Mouse (Mus musculus) forebrain, embryonic 13.5 days (tissue): ENCODE data around the gene E130208F15Rik. TPM values are rescaled to one million over a fixed set of nuclear protein-coding genes. Genes with fewer than 3 reads are reported as not detected.
A peak's percentile ranks its signal among the peaks of the same experiment; 100 is the strongest.

ENCODE experiments used
- ATAC-seq: fragments of 200-750 bp; cut with Nextera tagmentation; 2 replicates; pipeline ENCODE4 v1.8.0; 2017
- H3K27ac ChIP-seq: fragments of 300-500 bp; sonication (generic); 2 replicates; pipeline ENCODE4 v1.5.1; 2015; ENCODE audit warnings: inconsistent platforms, mild to moderate bottlenecking, moderate library complexity
- H3K27me3 ChIP-seq: fragments of 300-500 bp; sonication (generic); 2 replicates; pipeline ENCODE4 v1.6.1; 2015; ENCODE audit warnings: mild to moderate bottlenecking, inconsistent platforms
- H3K36me3 ChIP-seq: fragments of 300-500 bp; sonication (generic); 2 replicates; pipeline ENCODE4 v1.6.1; 2015; ENCODE audit warnings: mild to moderate bottlenecking, inconsistent platforms; ENCODE audit not compliant: poor library complexity, severe bottlenecking
- H3K4me1 ChIP-seq: fragments of 300-500 bp; sonication (generic); 2 replicates; pipeline ENCODE4 v1.6.1; 2015; ENCODE audit warnings: inconsistent platforms
- H3K4me2 ChIP-seq: fragments of 300-500 bp; sonication (generic); 2 replicates; pipeline ENCODE4 v1.6.1; 2015; ENCODE audit warnings: inconsistent platforms, mild to moderate bottlenecking, moderate library complexity
- H3K4me3 ChIP-seq: fragments of 300-500 bp; sonication (generic); 2 replicates; pipeline ENCODE4 v1.5.1; 2015; ENCODE audit warnings: mild to moderate bottlenecking, inconsistent platforms
- H3K9ac ChIP-seq: fragments of 300-500 bp; sonication (generic); 2 replicates; pipeline ENCODE4 v1.6.1; 2015; ENCODE audit warnings: mild to moderate bottlenecking, inconsistent platforms
- H3K9me3 ChIP-seq: fragments of 300-500 bp; sonication (generic); replicated peaks from 2 replicates; pipeline ENCODE4 v1.6.1; 2016; ENCODE audit warnings: inconsistent platforms
- WGBS: fragments of 180-500 bp; shearing (Covaris S2); methylation state at CpG from one replicate; pipeline ENCODE4 v1.1.7; 2015; 5-methylcytosine and 5-hydroxymethylcytosine counted together
- polyA plus RNA-seq: library from polyadenylated mRNA; unstranded; fragments of >200 nt; fragmentation: Nextera tagmentation; extraction: Ambion mirVana; gene quantifications from 2 replicates; pipeline ENCODE4 v1.2.1, GENCODE M21; 2015

Gene E130208F15Rik
- polyA plus RNA-seq, 1 experiment from 2014 or later = not detected

- Histone ChIP-seq H3K27me3 (peaks cover 5% of the 10 kb centered on the region; the same call in 1 of the 2 replicates), H3K27ac (no peak overlapping the region), H3K4me2 (no peak overlapping the region), H3K9ac (no peak overlapping the region), H3K4me1 (peaks cover 23% of the 10 kb centered on the region), H3K4me3 (no peak overlapping the region), H3K36me3 (no peaks in the 10 kb centered on the region), H3K9me3 (no peaks in the 10 kb centered on the region; the same call in 1 of the 2 replicates)
- WGBS = 28% methylated on average over 2 of the region's 2 CpGs
- ATAC-seq = no peak
These were observed 3.8 kb downstream of the E130208F15Rik start for GRCm38 (mm10) chr7:30325364-30325763.

GRCm38 (mm10) chr7:30326427-30326826 lies 4.9 kb downstream of the E130208F15Rik start:
- peaks cover 16% of the 10 kb centered on the region for H3K4me1 ChIP-seq
- no peaks in the 10 kb centered on the region; the same call in 1 of the 2 replicates for H3K9me3 ChIP-seq
- no peak overlapping the region for H3K27ac ChIP-seq
- no peak overlapping the region for H3K4me2 ChIP-seq
- H3K9ac ChIP-seq = no peak overlapping the region
- no peaks in the 10 kb centered on the region for H3K36me3 ChIP-seq
- H3K27me3 ChIP-seq = peaks cover 5% of the 10 kb centered on the region; the same call in 1 of the 2 replicates
- ATAC-seq = no peak
- no peak overlapping the region for H3K4me3 ChIP-seq

GRCm38 (mm10) chr7:30327140-30327539 lies 5.6 kb downstream of the E130208F15Rik start:
- 61% methylated on average over 15 of the region's 15 CpGs for WGBS
- Histone ChIP-seq H3K9ac (no peak overlapping the region), H3K4me1 (peaks cover 17% of the 10 kb centered on the region), H3K9me3 (no peaks in the 10 kb centered on the region; the same call in 1 of the 2 replicates), H3K36me3 (no peaks in the 10 kb centered on the region), H3K27me3 (peaks cover 5% of the 10 kb centered on the region; the same call in 1 of the 2 replicates), H3K4me3 (no peak overlapping the region), H3K4me2 (no peak overlapping the region), H3K27ac (no peak overlapping the region)
- no peak for ATAC-seq

GRCm38 (mm10) chr7:30328379-30328778 lies 6.8 kb downstream of the E130208F15Rik start:
- H3K9ac ChIP-seq = no peak overlapping the region
- no peaks in the 10 kb centered on the region; the same call in 1 of the 2 replicates for H3K9me3 ChIP-seq
- peaks cover 20% of the 10 kb centered on the region for H3K4me1 ChIP-seq
- no peak overlapping the region for H3K4me3 ChIP-seq
- 50% methylated on average over 10 of the region's 10 CpGs for WGBS
- no peaks in the 10 kb centered on the region for H3K36me3 ChIP-seq
- ATAC-seq = no peak
- H3K4me2 ChIP-seq = no peak overlapping the region
- H3K27me3 ChIP-seq = peaks cover 5% of the 10 kb centered on the region; the same call in 1 of the 2 replicates
- H3K27ac ChIP-seq = no peak overlapping the region

- H3K9me3 ChIP-seq = no peaks in the 10 kb centered on the region
- peaks cover 21% of the 10 kb centered on the region for H3K27me3 ChIP-seq
- no peak overlapping the region for H3K27ac ChIP-seq
- H3K36me3 ChIP-seq = no peaks in the 10 kb centered on the region
- H3K4me3 ChIP-seq = peak overlapping the region; percentile 21
- peak; percentile 92 for ATAC-seq
- peak overlapping the region; percentile 47 for H3K4me2 ChIP-seq
- WGBS = 5% methylated on average over 13 of the region's 13 CpGs
- H3K9ac ChIP-seq = no peak overlapping the region
- H3K4me1 ChIP-seq = peaks cover 33% of the 10 kb centered on the region
These were observed 10.3 kb downstream of the E130208F15Rik start for GRCm38 (mm10) chr7:30331887-30332286.

- WGBS = 62% methylated on average over 18 of the region's 18 CpGs
- Histone ChIP-seq H3K9ac (no peak overlapping the region), H3K9me3 (no peaks in the 10 kb centered on the region), H3K4me3 (no peak overlapping the region), H3K4me2 (peak overlapping the region; percentile 47; the same call in 1 of the 2 replicates), H3K36me3 (no peaks in the 10 kb centered on the region), H3K27me3 (peaks cover 19% of the 10 kb centered on the region), H3K27ac (no peak overlapping the region), H3K4me1 (peaks cover 29% of the 10 kb centered on the region)
- no peak for ATAC-seq
These were observed 11.2 kb downstream of the E130208F15Rik start for GRCm38 (mm10) chr7:30332622-30333259.

- no peaks in the 10 kb centered on the region for H3K36me3 ChIP-seq
- H3K27ac ChIP-seq = no peak overlapping the region
- H3K9ac ChIP-seq = no peak overlapping the region
- H3K4me2 ChIP-seq = no peak overlapping the region
- WGBS = 31% methylated on average over 4 of the region's 4 CpGs
- H3K4me3 ChIP-seq = no peak overlapping the region
- H3K9me3 ChIP-seq = no peaks in the 10 kb centered on the region
- H3K4me1 ChIP-seq = peaks cover 29% of the 10 kb centered on the region
- no peak; the same call in 1 of the 2 replicates for ATAC-seq
- H3K27me3 ChIP-seq = peaks cover 19% of the 10 kb centered on the region
These were observed 11.9 kb downstream of the E130208F15Rik start for GRCm38 (mm10) chr7:30333436-30333835.

GRCm38 (mm10) chr7:30334563-30334962 lies 13.0 kb downstream of the E130208F15Rik start:
- Histone ChIP-seq H3K9ac (peak overlapping the region; percentile 22; the same call in 1 of the 2 replicates), H3K9me3 (no peaks in the 10 kb centered on the region), H3K4me3 (no peak overlapping the region), H3K27ac (no peak overlapping the region), H3K36me3 (no peaks in the 10 kb centered on the region), H3K27me3 (peaks cover 22% of the 10 kb centered on the region), H3K4me2 (no peak overlapping the region), H3K4me1 (peaks cover 29% of the 10 kb centered on the region)
- WGBS = 52% methylated on average over 5 of the region's 5 CpGs
- no peak for ATAC-seq

GRCm38 (mm10) chr7:30335688-30336087 lies 14.1 kb downstream of the E130208F15Rik start:
- Histone ChIP-seq H3K27me3 (peaks cover 24% of the 10 kb centered on the region), H3K4me3 (no peak overlapping the region), H3K4me1 (peaks cover 29% of the 10 kb centered on the region), H3K36me3 (no peaks in the 10 kb centered on the region), H3K9ac (no peak overlapping the region), H3K27ac (no peak overlapping the region), H3K9me3 (no peaks in the 10 kb centered on the region), H3K4me2 (no peak overlapping the region)
- no peak for ATAC-seq
- WGBS = 75% methylated on average over 6 of the region's 6 CpGs

- ATAC-seq = peak; percentile 56
- H3K27me3 ChIP-seq = peaks cover 24% of the 10 kb centered on the region
- H3K4me1 ChIP-seq = peaks cover 27% of the 10 kb centered on the region
- H3K4me2 ChIP-seq = peak overlapping the region; percentile 16; the same call in 1 of the 2 replicates
- H3K9ac ChIP-seq = no peak overlapping the region
- H3K27ac ChIP-seq = no peak overlapping the region
- H3K9me3 ChIP-seq = no peaks in the 10 kb centered on the region
- 2% methylated on average over 9 of the region's 9 CpGs for WGBS
- H3K36me3 ChIP-seq = no peaks in the 10 kb centered on the region
- H3K4me3 ChIP-seq = no peak overlapping the region
These were observed 14.8 kb downstream of the E130208F15Rik start for GRCm38 (mm10) chr7:30336384-30336783.

- peaks cover 29% of the 10 kb centered on the region for H3K27me3 ChIP-seq
- H3K4me2 ChIP-seq = no peak overlapping the region
- H3K4me3 ChIP-seq = no peak overlapping the region
- no peak overlapping the region for H3K27ac ChIP-seq
- WGBS = 72% methylated on average over 5 of the region's 5 CpGs
- peaks cover 2% of the 10 kb centered on the region; the same call in 1 of the 2 replicates for H3K4me1 ChIP-seq
- H3K9me3 ChIP-seq = no peaks in the 10 kb centered on the region
- no peak overlapping the region for H3K9ac ChIP-seq
- H3K36me3 ChIP-seq = no peaks in the 10 kb centered on the region
- no peak for ATAC-seq
These were observed 18.0 kb downstream of the E130208F15Rik start for GRCm38 (mm10) chr7:30339432-30340109.

GRCm38 (mm10) chr7:30346635-30347379 lies 25.3 kb downstream of the E130208F15Rik start:
- no peak for ATAC-seq
- WGBS = 28% methylated on average over 21 of the region's 21 CpGs
- Histone ChIP-seq H3K27ac (no peak overlapping the region), H3K9me3 (no peaks in the 10 kb centered on the region), H3K36me3 (no peaks in the 10 kb centered on the region), H3K4me1 (0 out of 2 replicates have a peak, but pooled peaks cover 6% of the 10 kb centered on the region), H3K4me3 (no peak overlapping the region), H3K4me2 (no peak overlapping the region), H3K9ac (no peak overlapping the region), H3K27me3 (peaks cover 50% of the 10 kb centered on the region)
